Mouse (Mus musculus) liver, embryonic 13.5 days (tissue): ENCODE results near the gene Safb. TPM values are rescaled to one million over a fixed set of nuclear protein-coding genes. Genes with fewer than 3 reads are reported as not detected.

Experiments
- ATAC-seq: fragments of 200-750 bp; cut with Nextera tagmentation; 2 replicates; pipeline ENCODE4 v1.8.0; 2017; ENCODE audit warnings: low read depth, mild to moderate bottlenecking, moderate number of reproducible peaks, moderate library complexity
- DNase-seq: peaks from one replicate; pipeline ENCODE4 v3.0.0; 2022
- H3K27ac ChIP-seq: fragments of 300-500 bp; sonication (generic); 2 replicates; pipeline ENCODE4 v1.5.1; 2015; ENCODE audit warnings: moderate library complexity, mild to moderate bottlenecking, inconsistent platforms
- H3K27me3 ChIP-seq: fragments of 300-500 bp; sonication (generic); 2 replicates; pipeline ENCODE4 v1.6.1; 2015; ENCODE audit warnings: mild to moderate bottlenecking, inconsistent platforms
- H3K36me3 ChIP-seq: fragments of 300-500 bp; sonication (generic); 2 replicates; pipeline ENCODE4 v1.6.1; 2015; ENCODE audit warnings: mild to moderate bottlenecking, inconsistent platforms
- H3K4me1 ChIP-seq: fragments of 300-500 bp; sonication (generic); replicated peaks from 2 replicates; pipeline ENCODE4 v1.6.1; 2015; ENCODE audit warnings: inconsistent platforms
- H3K4me2 ChIP-seq: fragments of 300-500 bp; sonication (generic); 2 replicates; pipeline ENCODE4 v1.6.1; 2015; ENCODE audit warnings: inconsistent platforms, mild to moderate bottlenecking, moderate library complexity
- H3K4me3 ChIP-seq: fragments of 300-500 bp; sonication (generic); replicated peaks from 2 replicates; pipeline ENCODE4 v1.5.1; 2015; ENCODE audit warnings: mild to moderate bottlenecking, inconsistent platforms
- H3K9ac ChIP-seq: fragments of 300-500 bp; sonication (generic); 2 replicates; pipeline ENCODE4 v1.6.1; 2015; ENCODE audit warnings: mild to moderate bottlenecking, inconsistent platforms
- H3K9me3 ChIP-seq: fragments of 300-500 bp; sonication (generic); replicated peaks from 2 replicates; pipeline ENCODE4 v1.6.1; 2016; ENCODE audit warnings: inconsistent platforms
- WGBS: fragments of 180-500 bp; shearing (Covaris S2); methylation state at CpG from one replicate; pipeline ENCODE4 v1.1.7; 2015; ENCODE audit not compliant: insufficient replicate concordance; 5-methylcytosine and 5-hydroxymethylcytosine counted together
- polyA plus RNA-seq: library from polyadenylated mRNA; unstranded; fragments of >200 nt; fragmentation: Nextera tagmentation; extraction: Ambion mirVana; gene quantifications from 2 replicates; pipeline ENCODE4 v1.2.1, GENCODE M21; 2015

Safb gene
- polyA plus RNA-seq, 1 experiment from 2014 or later, result 44.4 TPM

GRCm38 (mm10) chr17:56547116-56547845, 37.3 kb upstream of the Safb start:
- no peaks in the 10 kb centered on the region for H3K9me3 ChIP-seq
- DNase-seq, result no peak
- no peak overlapping the region for H3K27ac ChIP-seq

DNA sequence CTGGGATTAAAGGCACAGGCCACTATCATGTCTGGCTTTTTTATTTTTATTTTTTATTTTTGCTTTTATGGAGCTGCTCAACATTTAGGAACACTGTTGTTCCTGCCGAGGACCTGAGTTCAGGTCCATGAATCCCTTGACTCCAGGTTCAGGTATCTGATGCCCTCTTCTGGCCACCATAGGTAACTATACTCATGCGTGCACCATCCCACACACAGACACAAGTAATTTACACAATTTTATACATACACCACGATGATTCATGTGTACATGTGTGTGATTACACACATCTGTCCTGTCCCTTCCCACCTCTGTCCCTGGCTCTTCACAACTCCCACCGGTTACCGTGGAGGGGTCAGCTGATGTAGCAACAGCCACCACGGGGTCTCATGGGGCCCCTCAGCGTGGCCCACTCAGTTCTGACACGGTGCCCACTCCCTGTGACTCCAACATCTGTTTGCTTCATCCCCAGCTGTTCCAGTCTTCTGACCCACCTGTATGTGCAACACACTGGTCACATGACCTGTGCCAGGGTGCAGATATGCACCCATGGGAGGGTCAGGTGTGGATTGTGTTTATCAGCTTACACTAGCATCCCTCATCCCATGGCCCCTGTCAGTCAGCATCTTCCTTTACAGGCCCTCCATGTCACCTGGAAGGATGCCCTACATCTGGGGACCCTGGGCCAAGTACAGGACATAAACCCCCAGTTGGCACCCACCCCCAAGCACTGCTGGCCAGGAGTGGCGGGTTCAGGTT, 36.6 kb upstream of the Safb start:
- H3K4me1 ChIP-seq, result peaks cover 4% of the 10 kb centered on the region; the same call in 1 of the 2 replicates
- no peak overlapping the region for H3K27ac ChIP-seq
- H3K36me3 ChIP-seq, result no peaks in the 10 kb centered on the region
- no peak overlapping the region for H3K4me3 ChIP-seq
- ATAC-seq (no peak), DNase-seq (no peak)
- H3K27me3 ChIP-seq, result no peaks in the 10 kb centered on the region
- 55% methylated on average over 9 of the region's 9 CpGs for WGBS
- H3K9ac ChIP-seq, result no peak overlapping the region
- no peaks in the 10 kb centered on the region for H3K9me3 ChIP-seq
- H3K4me2 ChIP-seq, result no peak overlapping the region

More at GRCm38 (mm10) chr17:56547116-56547845, 37.3 kb upstream of the Safb start:
- Histone ChIP-seq H3K4me1 (peaks cover 4% of the 10 kb centered on the region; the same call in 1 of the 2 replicates), H3K4me2 (no peak overlapping the region), H3K27me3 (peaks cover 7% of the 10 kb centered on the region; the same call in 1 of the 2 replicates), H3K36me3 (no peaks in the 10 kb centered on the region), H3K4me3 (no peak overlapping the region), H3K9ac (no peak overlapping the region)
- ATAC-seq, result no peak
- WGBS, result 60% methylated on average over 17 of the region's 17 CpGs

DNA sequence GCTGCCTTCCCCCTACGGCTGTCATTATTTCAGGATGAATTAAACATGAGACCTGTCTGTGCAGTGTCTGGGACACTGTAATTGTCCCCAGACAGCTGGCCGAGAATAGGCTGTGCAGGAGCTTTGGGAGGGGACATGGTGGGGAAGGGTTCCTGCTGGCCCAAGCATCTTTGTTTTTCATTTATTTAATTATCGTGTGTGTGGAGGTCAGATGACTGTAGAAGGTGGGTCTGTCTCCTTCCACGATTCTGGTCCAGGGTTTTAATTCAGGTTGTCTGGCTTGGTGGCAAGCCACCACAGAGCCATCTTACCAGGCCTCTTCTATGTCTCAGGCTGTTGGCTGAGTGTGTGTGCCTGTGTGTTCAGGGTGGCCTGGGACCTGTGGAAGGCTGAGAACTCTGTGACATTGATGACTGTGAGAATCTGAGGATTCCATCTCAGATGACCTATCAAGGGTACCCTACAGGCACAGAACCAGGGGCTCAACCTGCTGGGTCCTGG, 36.0 kb upstream of the Safb start:
- DNase-seq (no peak), ATAC-seq (no peak)
- no peak overlapping the region for H3K4me3 ChIP-seq
- H3K4me1 ChIP-seq, result peaks cover 4% of the 10 kb centered on the region; the same call in 1 of the 2 replicates
- no peaks in the 10 kb centered on the region for H3K27me3 ChIP-seq
- no peak overlapping the region for H3K9ac ChIP-seq
- WGBS, result 52% methylated on average over 4 of the region's 4 CpGs
- H3K27ac ChIP-seq, result no peak overlapping the region
- H3K36me3 ChIP-seq, result no peaks in the 10 kb centered on the region
- no peaks in the 10 kb centered on the region for H3K9me3 ChIP-seq
- H3K4me2 ChIP-seq, result no peak overlapping the region

- H3K9me3 ChIP-seq, result no peaks in the 10 kb centered on the region
Observed at GRCm38 (mm10) chr17:56550784-56551475, 33.7 kb upstream of the Safb start.

DNA sequence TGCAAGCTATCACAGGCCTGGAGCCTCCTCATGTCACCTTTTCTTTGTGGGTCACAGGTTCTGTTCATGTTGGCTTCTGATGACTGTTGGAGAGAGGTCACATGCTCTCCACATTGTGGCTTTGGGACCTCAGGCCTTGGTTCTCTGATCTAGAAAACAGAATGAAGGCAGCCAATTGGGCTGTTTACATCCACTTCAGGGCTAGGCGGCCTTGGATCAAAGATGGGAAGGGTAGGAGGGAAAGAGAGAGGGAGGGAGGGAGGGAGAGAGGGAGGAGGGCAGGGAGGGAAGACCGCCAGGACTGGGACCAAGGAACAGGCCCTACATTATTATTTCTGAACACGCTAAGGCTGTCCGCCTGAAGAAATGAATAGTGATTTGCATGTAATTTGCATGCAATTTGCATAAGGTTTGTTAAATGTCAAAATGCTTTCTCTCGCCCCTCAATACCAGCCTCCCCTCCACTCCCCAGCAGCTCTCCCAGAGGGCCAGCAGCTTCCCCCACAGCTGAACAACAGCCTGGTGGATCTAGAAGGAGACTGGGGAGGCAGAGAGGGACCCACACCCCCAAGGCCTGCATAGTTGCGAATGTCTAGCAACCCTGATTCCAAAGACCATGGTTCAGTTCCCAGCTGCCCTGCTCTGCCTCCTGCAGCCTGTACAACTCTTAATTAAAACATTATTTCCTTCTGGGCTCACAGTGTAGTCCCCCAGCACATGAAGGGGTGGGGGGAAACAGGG, 32.6 kb upstream of the Safb start:
- 67% methylated on average over 6 of the region's 6 CpGs for WGBS

More at GRCm38 (mm10) chr17:56550784-56551475, 33.7 kb upstream of the Safb start:
- DNase-seq, result no peak
- H3K27me3 ChIP-seq, result no peaks in the 10 kb centered on the region
- no peak overlapping the region for H3K4me2 ChIP-seq
- no peaks in the 10 kb centered on the region for H3K36me3 ChIP-seq
- no peak overlapping the region for H3K9ac ChIP-seq
- 68% methylated on average over 12 of the region's 12 CpGs for WGBS
- H3K27ac ChIP-seq, result no peak overlapping the region
- peaks cover 4% of the 10 kb centered on the region; the same call in 1 of the 2 replicates for H3K4me1 ChIP-seq
- ATAC-seq, result no peak
- no peak overlapping the region for H3K4me3 ChIP-seq

DNA sequence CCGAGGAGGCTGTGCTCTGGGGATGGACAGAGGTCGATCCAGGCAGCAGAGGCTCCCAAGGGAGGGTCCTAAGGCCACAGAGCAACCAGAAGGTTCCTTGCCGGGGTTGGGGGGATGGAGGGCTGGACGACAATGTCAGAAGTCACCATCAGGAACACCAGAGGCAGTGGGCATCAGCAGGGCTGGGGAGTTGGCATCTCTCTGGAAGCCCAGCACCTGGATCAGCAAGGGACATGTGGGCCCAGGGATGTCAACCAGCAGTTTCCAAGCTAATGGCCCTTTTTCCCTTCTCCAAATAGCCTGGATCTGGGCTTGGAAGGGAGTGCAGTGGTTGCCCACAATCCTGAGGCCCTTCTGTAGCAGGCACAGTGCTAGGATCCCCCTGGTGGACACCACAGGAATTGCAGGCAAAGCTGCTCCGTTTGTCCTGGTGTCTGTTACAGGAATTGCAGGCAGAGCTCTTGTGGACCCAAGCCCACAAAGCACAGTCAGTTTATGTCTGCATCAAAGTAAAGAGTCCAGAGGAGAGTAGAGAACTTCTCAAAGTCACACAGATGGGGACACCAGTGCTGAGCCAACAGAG, 31.8 kb upstream of the Safb start:
- H3K36me3 ChIP-seq, result no peaks in the 10 kb centered on the region
- ATAC-seq (no peak), DNase-seq (peak; percentile 61)
- H3K9ac ChIP-seq, result no peak overlapping the region
- no peak overlapping the region for H3K27ac ChIP-seq
- no peak overlapping the region for H3K4me3 ChIP-seq
- no peaks in the 10 kb centered on the region for H3K9me3 ChIP-seq
- H3K4me1 ChIP-seq, result 0 out of 2 replicates have a peak, but pooled peaks cover 2% of the 10 kb centered on the region
- H3K27me3 ChIP-seq, result no peaks in the 10 kb centered on the region
- 45% methylated on average over 5 of the region's 5 CpGs for WGBS
- H3K4me2 ChIP-seq, result no peak overlapping the region

More for the DNA sequence above, 32.6 kb upstream of the Safb start:
- no peak overlapping the region for H3K4me2 ChIP-seq
- ATAC-seq (no peak), DNase-seq (no peak)
- 0 out of 2 replicates have a peak, but pooled peaks cover 2% of the 10 kb centered on the region for H3K4me1 ChIP-seq
- H3K27me3 ChIP-seq, result no peaks in the 10 kb centered on the region
- no peaks in the 10 kb centered on the region for H3K9me3 ChIP-seq
- no peak overlapping the region for H3K4me3 ChIP-seq
- H3K9ac ChIP-seq, result no peak overlapping the region
- no peaks in the 10 kb centered on the region for H3K36me3 ChIP-seq
- H3K27ac ChIP-seq, result no peak overlapping the region

DNA sequence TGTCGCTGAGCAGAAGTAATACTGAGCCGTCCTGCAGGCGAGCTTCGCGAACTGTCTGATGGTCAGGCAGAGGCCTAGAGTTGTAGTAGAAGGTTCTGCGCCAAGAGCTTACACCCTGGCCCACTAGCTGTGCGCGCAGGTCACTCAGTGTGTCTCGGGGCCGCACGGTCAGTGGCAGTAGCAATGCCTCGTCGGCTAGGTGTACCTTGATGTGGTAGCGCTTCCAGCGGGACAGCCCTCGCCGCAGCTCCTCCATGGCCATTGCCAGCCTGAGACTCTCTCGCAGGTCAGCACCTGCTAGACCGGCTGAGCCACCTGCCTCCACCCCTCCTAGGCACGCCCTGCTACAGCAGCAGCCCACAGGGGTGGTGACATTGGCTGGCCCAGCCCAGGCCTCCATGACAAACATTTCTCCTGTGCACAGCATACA, 30.5 kb upstream of the Safb start, which contains the start of gene Gm20219:
Gene Gm20219 (minus strand): TSS at position 266 of the 430 bp plus-strand sequence.
- 61% methylated on average over 20 of the region's 20 CpGs for WGBS
- Histone ChIP-seq H3K36me3 (no peaks in the 10 kb centered on the region), H3K9me3 (no peaks in the 10 kb centered on the region), H3K27me3 (no peaks in the 10 kb centered on the region), H3K9ac (no peak within 1 kb of the TSS), H3K27ac (no peak within 1 kb of the TSS), H3K4me3 (no peak within 1 kb of the TSS), H3K4me1 (0 out of 2 replicates have a peak, but pooled peaks cover 2% of the 10 kb centered on the region), H3K4me2 (no peak within 1 kb of the TSS)
- DNase-seq (no peak), ATAC-seq (0 out of 2 replicates have a peak, but pooled peaks have one; percentile 39)

DNA sequence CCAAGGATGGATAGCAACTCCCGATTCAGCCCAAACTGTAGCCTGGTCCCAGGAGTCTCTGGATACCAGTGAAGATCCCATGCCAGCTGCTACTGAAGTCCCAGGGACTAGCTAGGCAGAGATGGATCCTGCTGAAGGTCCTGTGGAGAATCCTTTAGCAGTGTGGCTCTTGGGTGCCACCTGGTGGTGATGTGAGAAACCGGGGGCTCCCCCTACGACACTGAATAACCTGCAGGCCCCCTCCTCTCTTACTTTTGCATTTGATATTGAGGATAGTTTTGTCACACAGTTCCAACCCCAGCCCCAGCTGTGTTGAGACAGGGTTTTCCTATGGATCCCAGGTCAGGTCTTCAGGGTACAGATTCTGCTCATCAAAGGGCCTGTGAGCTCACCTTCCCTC, 26.2 kb upstream of the Safb start:
- peak; percentile 43 for DNase-seq
- WGBS, result 19% methylated on average over 3 of the region's 3 CpGs

GRCm38 (mm10) chr17:56559386-56559785, 25.2 kb upstream of the Safb start:
- Histone ChIP-seq H3K4me2 (no peak overlapping the region), H3K36me3 (peaks cover 38% of the 10 kb centered on the region), H3K27ac (no peak overlapping the region), H3K27me3 (no peaks in the 10 kb centered on the region), H3K4me1 (0 out of 2 replicates have a peak, but pooled peaks cover 2% of the 10 kb centered on the region), H3K9ac (no peak overlapping the region), H3K4me3 (no peak overlapping the region), H3K9me3 (no peaks in the 10 kb centered on the region)
- DNase-seq, result no peak
- ATAC-seq, result no peak; the same call in 1 of the 2 replicates
- WGBS, result 47% methylated on average over 3 of the region's 3 CpGs

More for the DNA sequence above, 26.2 kb upstream of the Safb start:
- H3K36me3 ChIP-seq, result peaks cover 28% of the 10 kb centered on the region
- H3K27me3 ChIP-seq, result no peaks in the 10 kb centered on the region
- no peak overlapping the region for H3K4me2 ChIP-seq
- H3K27ac ChIP-seq, result no peak overlapping the region
- no peak overlapping the region for H3K4me3 ChIP-seq
- 0 out of 2 replicates have a peak, but pooled peaks cover 2% of the 10 kb centered on the region for H3K4me1 ChIP-seq
- H3K9ac ChIP-seq, result no peak overlapping the region
- H3K9me3 ChIP-seq, result no peaks in the 10 kb centered on the region
- no peak for ATAC-seq

DNA sequence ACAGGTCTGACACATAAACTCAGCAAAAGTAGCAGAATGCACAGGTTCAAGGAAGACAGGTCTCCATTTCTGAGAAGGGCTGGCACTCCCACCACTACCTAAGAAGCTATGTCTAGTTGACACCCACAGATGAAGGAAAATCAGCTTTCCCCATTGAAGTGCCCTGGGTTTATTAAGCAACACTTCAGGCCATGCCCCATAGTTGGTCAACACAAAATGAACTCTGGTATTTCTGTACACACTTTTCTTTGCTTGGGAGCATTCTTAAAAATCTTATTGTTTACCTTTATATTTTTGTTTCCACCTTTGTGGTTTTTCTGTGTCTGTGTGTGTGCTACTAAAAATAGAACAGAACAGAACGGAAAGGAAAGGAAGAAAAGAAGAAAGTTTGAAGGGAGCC, 24.5 kb upstream of the Safb start:
- Histone ChIP-seq H3K4me1 (no peaks in the 10 kb centered on the region), H3K9ac (no peak overlapping the region), H3K9me3 (no peaks in the 10 kb centered on the region), H3K4me3 (no peak overlapping the region), H3K27me3 (no peaks in the 10 kb centered on the region), H3K36me3 (peaks cover 45% of the 10 kb centered on the region), H3K4me2 (no peak overlapping the region), H3K27ac (no peak overlapping the region)
- DNase-seq (no peak), ATAC-seq (no peak)
- WGBS, result 72% methylated on average over 1 of the region's 1 CpGs
